Mouse (Mus musculus) retina, adult 2 months (tissue): Measurements from ENCODE around the gene BC024978.

Source experiments
- DNase-seq: peaks from one replicate; pipeline ENCODE4 v3.0.0-alpha.2; 2012; ENCODE audit warnings: low read depth, low spot score

BC024978 gene

DNA sequence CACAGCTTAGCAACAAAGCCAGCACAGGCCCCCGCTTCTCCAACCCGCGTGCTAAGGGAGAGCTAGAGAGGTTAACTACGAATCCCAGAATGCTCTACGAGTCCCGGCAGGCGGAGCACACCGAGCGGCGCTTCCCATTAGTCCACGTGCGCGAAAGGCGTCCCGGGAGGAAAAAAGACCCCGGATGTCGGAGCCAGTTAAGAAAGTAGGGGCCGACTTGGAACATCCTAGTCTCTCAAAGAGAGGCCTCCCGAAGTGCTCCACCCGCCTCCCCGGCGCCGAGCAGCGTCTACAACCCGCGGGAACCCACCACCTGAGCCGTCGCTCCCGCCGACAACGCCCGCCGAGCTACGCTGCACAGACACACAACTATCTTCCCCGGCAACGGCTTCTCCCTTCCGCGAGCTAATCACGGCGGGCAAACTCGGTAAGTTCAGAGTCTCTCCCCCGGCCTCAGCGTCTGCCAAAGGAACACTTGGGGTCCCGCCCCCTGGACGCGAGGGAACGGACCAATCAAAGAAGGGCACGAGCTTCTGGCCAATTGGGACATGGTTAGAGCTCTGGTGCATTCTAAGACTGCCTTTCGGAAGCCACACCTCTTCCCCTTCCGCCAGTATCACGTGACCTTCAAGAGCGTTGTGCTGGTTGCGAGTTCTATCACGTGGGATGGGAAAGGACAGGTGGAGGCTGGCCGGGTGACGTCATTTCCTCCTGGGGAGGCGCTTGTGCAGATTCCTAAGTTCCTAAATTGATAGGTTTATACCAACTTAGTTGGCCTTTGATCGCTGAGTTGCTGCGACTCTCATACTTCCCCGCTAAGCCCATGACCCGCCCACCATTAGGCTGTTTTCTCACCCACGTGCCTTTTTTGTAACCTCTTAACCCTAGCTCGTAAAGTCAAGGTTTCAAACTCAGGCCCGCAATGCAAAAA, at the start of gene BC024978, which contains the start of gene Snrpa:
TSS of gene BC024978 (plus strand) at position 101 of the 931 bp plus-strand sequence.
TSS of gene Snrpa (minus strand) at position 591 of the 931 bp plus-strand sequence.
- DNase-seq, result peak; percentile 98

DNA sequence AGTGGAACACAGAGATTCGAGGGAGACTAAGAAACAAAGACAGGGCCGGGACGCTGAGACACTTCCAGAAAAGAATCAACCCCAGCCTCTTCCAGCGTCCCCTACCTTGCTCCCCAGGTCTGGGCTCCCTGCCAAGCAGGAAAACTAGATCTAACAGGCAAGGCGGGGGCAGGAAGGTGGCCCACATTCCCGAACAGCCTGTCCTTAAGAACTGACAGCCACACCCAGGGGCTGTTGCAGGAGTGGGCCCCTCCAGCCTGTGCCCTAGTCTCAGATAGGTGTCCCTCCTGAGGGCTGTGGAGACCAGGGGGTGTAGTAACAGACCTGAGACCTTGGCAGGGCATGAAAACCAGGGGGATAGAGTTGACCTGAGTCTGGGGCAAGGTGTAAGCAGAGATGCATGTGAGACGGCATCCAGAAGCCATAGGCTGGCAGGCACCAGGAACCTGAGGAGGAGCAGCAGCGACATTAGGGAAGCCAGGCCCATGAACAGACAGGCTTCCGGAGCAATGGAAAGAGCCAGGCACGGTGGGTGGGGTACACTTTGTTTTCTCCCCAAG, 42.3 kb upstream of the BC024978 start, which contains the start of gene Cyp2t4:
TSS of gene Cyp2t4 (plus strand) at position 510 of the 560 bp plus-strand sequence.
- DNase-seq, result no peak

DNA sequence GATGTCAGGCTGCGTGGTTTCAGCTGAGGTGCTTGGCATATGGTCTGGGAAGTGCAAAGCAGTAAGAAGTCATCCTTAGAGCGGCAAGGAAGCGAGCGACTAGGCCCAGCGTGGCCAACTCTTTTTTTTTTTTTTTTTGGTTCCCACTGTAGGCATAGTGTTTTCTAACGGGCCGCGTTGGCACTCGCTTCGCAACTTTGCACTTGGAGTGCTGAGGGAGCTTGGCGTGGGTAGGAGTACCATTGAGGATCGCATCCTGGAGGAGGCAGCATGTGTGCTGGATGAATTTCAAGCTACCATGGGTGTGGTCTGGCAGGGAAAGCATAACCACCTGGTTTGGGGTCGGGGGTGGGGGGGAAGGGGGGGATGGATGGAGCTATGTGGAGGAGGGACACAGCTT, 39.6 kb upstream of the BC024978 start:
- no peak for DNase-seq

DNA sequence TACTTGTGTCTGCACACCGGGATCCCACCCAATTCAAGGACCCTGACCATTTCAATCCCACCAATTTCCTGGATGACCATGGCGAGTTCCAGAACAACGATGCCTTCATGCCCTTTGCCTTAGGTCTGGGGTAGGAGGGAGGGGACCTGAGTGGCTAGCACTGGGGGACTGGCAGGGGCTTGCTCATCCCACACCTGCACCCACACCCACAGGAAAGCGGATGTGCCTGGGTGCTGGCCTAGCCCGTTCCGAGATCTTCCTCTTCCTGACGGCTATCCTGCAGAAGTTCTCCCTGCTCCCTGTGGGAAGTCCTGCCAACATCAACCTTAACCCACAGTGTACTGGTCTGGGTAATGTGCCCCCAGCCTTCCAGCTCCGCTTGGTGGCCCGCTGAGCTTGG, 37.4 kb upstream of the BC024978 start:
- no peak for DNase-seq

DNA sequence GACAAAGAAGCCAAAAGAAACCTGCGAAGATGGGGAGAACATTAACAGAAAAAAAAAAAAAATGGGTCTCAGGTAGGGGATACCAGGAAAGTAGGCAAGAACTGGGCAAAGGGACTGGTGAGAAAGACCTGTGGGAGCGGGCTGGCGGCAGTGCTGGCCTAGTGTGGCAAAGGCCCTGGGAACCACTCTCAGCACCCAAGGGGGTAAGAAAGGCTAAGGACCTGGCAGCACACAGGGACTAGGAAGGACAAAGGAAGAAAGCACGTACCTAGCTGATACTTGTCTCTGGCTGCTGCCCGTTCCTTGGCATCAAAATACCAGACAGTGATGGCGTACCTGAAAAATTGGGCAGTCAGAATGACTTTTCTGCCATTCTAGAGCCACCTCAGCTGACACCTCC, 36.3 kb upstream of the BC024978 start:
- DNase-seq, result no peak

DNA sequence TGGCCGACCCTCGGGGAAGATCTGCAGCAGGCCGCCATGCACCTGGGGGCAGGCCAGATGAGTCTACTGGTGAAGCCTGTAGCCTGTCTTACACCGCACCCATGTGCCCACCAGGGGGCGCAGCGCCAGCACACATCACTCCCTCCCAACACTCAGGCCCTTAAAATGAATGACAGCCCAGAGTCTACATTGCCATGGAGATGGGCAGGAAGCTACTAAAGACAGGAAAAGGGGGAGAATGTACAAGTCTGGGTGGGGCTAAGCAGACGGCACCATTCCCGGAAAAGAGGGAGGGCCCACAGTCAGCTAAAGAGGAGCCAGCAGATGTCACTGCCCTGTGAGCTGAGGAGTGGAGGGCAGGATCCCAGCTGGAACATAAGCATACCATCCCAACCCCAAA, 35.7 kb upstream of the BC024978 start:
- no peak for DNase-seq

DNA sequence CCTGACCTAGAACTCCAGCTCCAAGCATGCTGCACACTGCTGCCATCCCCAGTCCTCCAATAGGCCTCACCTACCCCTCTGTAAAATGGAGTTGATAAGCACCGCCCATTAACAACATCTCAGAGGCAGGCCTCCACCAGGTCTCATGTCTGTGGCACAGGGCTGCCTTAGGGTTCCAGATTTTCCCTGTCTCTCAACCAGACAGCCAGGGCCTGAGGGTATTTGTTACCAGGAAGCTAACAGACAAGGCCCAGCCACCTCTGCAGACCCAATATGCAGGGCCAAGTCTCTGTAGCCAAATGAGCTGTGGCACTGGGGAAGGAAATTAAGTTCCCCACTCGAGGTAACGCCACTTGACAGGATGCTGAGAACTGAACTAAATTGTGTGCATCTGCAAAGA, 34.7 kb upstream of the BC024978 start:
- no peak for DNase-seq

DNA sequence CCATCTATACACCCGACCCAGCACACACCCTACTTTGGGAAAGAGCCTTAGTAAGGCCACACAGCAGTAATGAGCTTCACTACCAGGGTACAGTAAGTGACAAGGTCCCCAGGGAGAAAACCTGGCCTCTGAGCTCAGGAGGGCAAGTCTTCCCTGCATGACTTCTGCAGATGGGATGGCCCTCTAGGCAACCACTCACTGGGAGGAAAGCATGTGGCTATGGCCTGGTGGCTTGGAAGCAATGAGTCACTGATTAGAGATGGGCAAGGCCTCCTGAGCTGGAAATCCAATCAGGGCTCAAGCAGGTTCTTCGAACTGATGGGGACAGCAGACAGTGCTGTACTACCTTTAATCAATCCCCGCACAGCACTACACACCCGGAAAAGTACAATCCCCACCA, 33.8 kb upstream of the BC024978 start:
- no peak for DNase-seq

DNA sequence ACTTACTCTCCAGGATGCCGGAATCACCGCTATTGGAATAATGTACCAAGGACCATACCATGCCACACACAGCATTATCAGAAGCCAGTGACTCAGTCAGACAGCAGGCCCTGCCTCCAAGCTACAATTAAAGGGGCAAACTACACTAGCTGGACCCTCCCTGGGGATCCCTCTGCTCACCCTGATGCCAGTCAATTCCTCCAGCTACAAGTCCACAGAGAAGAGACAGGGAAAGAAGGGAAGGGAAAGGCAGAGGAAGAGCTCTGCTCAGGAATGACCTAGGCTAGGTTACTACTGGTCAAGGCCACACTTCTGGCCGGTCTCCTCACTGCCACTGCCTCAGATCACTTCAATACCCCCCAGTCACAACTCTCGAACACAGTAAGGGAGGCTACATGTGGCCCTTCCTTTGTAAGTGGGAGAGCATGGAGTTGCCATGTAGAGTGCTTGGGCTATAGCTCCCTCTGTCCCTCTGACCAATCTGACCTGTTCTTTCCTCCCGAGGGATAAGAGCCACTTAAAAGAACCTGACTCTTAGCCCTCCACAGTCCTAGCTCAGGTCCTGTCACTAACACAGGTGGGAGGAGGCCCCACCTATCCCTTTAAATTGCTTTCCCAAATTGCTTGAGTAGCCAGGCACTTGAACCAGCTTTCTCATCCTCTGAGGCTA, 32.7 kb upstream of the BC024978 start:
- no peak for DNase-seq

DNA sequence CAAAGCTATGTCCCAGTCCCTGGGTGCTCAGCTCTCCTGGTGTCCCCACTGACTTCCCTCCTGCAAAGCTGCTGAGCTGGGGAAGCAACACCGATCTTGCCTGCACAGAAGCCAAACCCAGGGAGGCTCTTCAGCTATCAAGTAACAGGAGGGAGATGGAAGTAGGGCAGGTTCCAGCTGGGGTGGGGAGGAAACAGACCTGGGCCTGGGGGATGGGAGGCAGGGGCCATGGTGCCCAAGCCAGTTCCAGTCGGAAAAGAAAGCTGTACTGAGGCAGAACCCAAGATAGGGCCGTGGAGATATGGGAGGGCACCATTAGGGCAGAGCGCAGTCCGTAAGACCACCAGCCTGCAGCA, 32.2 kb upstream of the BC024978 start:
- no peak for DNase-seq

DNA sequence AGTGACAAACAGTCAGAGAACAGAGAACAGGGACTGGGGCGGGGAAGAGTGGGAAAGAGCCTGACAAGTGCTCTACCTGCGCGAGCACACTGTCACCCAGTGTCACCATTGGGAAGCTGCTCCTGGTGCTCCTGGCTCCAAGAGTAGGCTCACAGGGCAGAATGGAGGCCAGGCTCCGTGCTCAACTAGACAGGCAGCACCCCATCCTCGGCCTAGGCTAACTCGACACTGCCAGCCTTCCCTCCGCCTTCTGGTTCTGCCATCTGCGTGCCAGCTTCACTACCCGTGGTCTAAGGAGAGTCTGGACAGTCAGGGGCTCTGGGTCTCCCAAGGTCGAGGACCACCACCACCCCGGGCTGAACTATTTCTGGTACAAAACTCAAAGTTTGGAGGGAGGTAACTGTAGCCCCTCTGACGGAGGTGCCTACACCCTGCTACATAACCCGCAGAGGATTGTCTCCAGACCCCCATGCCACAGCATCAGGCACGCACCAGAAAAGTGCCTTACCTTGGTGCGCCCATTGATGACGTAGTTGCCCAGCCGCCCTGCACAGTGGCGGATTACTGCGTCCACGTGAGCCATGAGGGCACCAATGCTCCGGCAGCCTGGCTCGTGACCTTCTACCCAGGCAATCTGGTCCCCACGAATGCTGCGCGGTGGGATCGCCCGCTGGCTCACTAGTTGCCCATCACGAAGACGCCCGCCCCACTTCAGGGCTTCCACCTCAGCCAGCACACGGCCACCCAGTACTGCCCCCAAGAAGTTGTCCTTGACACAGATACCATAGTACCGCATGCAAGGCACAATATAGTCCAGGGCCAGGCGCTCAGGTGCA, 31.3 kb upstream of the BC024978 start:
- DNase-seq, result no peak

DNA sequence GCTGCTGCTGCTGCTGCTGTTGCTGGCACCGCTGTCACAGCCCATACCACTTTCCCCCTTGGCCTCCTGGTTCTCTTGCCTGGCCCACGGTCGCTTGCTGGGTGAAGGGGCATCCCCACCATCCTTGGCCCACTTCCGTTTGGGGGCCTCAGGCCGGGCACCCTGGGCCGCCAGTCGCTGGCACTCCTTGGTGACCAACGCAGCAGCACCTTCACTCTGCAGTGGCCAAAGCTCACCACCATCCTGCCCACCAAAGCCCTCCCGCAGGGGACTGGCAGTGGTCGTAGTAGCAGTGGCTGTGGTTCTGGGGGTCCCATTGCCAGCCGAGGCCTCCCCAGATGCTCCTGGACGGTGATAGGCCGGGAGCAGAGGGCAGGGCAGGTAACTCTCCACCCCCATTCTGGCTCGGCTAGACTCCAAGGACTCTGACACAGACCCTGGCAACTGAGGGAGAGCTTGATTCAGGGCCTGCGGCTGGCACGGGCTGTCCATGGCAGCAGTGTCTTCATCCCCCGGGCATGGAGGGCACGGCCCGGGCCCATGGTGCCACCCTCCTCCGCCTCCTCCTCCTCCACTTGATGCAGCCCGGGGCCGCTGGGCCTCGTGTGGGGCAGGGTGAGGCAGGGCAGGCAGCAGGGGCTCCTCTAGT, 30.4 kb upstream of the BC024978 start:
- DNase-seq, result no peak

DNA sequence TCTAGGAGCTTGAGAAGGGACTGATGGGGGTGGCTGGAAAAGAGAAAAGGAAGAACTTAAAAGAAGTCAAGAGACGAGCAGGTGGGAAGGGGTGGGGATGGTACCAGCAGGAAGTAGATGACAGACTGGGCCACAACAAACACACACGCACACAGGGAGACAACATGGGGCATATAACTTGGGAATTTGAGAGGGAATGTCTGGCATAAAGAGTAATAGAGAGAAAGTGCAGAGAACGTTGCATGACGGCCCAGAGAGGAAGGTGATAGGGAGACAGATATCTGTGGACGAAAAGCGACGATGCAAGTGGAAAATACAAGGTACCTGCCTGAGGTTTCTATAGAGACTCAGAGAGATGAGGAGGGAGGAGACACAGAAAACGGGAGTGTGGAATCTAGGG, 29.9 kb upstream of the BC024978 start:
- DNase-seq, result no peak

DNA sequence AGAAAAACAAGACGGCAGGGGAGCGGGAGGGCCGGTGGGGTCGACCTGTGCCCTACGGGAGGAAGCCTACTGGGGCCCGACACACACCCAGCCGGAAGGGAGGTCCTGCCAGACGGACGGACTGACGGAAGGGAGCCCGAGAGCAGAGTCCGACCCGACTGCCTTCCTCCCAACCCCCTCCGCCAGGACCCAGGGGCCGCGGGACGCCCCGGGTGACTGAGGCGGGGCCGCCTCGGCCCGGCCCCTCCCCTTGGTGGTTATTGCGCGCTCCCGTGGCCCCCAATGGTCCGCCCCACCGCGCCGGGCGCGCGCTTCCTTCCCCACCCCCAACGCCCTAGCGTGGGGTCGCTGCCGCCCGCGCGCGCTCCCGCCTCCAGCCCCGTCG, 29.4 kb upstream of the BC024978 start:
- no peak for DNase-seq

DNA sequence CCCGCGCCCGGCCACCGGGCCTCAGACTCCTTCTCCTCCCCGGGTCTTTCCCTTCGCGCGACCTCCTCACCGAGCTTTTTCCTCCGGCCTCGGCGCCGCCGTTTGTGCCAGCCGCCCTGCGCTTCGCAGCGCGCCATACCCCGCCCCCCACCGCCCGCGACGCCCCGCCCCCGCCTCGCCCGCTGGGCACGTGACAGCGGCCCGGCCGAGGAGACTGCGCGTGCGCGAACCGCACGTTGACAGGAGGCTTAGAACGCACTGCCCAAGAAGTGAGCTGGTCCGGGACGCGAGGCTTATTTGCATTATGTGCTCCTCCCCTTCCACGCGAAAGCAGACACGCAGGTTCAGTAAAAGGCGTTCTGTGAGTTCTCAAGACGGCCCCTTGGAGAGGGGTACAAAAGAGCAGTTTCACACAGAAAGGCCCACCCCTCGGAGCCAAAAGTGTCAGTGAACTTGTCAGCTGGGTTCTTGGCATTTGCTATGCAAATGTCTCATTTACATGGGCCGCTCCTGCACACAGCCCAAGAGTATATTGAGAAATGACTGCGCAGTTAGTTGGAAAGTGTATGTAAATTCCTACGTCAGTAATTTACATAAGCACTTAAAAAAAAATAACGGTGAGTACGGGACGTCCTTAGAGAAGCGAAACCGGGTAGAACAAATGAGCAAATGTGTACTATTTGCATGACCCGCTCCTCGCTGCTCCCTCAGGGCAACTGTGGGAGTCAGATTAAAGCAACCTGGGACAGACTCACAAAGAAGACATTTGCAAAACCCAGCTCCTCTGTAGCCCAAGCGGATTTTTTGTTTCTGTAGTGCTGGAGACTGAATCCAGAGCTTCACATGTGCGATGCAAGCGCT, 28.7 kb upstream of the BC024978 start, which contains the start of gene Egln2:
TSS of gene Egln2 (minus strand) at position 189 of the 861 bp plus-strand sequence.
- DNase-seq, result peak; percentile 93

DNA sequence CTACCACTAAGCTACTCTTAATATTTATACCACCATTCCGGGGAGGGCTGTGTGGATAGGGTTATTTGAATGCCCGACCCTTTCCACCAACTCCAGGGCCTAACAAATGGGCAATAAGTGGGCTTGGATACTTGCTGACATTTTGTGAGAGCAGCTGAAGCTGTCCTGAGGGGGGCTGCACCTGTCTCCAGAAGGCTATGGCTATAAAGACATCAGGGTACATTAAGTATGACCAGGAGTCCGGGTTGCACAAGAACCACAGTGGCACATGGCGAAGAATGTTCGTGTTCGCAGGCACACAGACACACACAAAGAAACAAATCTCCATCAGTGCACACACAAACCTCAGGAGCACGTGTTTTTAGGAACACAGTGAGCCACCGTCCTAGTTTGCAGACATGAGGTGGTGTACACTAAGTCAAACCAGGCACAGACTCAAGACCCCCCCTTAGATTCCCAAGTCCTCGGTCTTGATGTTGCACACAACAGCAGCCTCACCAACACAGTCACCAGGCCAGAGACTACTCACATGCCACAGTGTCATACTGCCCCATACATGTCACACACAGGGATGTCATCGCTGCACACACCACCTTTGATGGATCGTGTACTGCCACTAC, 28.0 kb upstream of the BC024978 start:
- no peak for DNase-seq

DNA sequence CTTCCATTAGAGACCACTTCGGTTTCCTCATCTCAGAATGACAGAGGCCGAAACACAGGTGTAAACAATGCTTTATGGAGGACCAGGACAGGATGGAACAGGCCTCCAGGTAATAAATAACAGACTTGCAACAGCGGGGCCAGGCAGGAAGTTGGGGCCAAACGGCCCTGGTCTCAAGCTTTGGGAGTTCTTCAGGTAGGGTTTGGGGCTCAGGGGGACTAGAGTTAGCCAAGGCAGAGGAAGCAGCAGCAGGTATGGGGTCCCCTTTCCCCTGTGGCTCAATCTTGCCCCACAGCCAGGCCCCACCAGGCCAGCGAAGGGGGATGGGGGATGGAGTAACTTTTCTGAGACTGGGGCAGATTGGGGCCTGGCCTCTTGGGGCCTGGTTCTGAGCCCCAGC, 27.2 kb upstream of the BC024978 start:
- DNase-seq, result no peak

DNA sequence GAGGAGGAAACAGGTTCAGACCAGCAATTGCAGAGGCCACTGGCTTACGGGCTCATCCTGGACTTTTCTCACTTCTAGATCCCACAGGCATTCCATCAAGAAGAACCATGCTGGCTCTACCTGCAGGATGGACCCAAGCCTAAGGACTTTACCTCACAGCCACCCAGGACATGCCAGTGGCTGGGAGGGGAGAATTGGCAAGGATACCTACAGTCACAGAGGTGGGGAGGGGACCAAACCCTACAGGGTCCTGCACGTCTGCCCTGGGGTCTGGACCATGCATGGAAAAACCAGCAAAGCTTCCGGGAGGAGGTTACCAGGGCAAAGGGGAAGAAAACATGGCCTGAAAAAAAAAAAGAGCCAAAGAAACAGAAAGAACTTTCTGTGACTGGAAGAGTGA, 24.6 kb upstream of the BC024978 start:
- DNase-seq, result no peak

DNA sequence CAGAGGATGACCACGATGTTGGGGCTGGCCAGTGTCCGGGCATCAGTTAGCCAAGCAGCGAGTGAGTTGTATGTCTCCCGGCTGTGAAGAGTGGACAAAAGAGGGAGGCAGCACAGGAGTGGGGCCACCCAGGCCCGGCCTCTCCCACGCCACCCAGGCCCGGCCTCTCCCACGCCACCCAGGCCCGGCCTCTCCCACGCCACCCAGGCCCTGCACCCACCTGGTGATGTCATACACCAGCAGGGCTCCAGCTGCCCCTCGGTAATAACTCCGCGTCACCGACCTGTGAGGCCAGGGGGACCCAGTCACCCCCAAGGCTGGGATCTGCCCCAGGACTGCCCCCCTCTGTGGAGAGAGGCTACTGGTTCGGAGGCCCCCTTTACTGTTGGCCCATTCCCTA, 21.1 kb upstream of the BC024978 start:
- no peak for DNase-seq

DNA sequence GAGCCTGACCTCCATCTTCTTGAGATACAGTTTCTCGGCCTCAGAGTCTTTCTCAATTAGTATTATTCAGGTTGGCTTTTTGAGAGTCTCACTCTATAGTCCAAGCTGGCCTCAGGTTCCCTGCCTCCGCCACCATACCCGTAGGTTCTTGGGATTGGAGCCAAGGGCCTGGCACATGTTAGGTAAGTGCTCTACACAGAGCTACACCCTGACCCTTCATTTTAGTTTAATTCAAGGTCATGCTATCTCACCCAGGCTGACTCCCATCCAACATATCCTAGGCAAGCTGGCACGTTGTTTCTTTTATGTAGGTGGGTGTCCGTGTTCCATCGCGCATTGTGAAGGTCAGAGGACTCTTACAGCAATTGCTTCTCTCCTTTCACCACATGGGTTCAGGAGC, 20.7 kb upstream of the BC024978 start:
- DNase-seq, result no peak
